Mouse (Mus musculus) CD4-positive naive resting alpha-beta T cell, adult 57 days (primary cell): ENCODE data around the gene Tyr. TPM values are rescaled to one million over a fixed set of nuclear protein-coding genes. Genes with fewer than 3 reads are reported as not detected.

Experiments used
- total RNA-seq: library from RNA; stranded (reverse); gene quantifications from one replicate; pipeline ENCODE4 v1.2.4, GENCODE M21; 2023

The Tyr gene
- not detected for total RNA-seq

GRCm38 (mm10) chr7:87493412-87493811 lies at the start of gene Tyr:
Gene Tyr (minus strand): TSS chr7:87493512.

Other genes starting within 250 kb of the Tyr start
- not detected for gene Nox4, start 247.4 kb downstream of the Tyr start, total RNA-seq
- not detected for gene Grm5, start 90.7 kb upstream of the Tyr start, total RNA-seq